Mouse (Mus musculus): ENCODE results near the gene Gal. TPM values are rescaled to one million over a fixed set of nuclear protein-coding genes. Genes with fewer than 3 reads are reported as not detected.

The Gal gene
- total and polyA plus RNA-seq, 3 experiments: not detected

DNA sequence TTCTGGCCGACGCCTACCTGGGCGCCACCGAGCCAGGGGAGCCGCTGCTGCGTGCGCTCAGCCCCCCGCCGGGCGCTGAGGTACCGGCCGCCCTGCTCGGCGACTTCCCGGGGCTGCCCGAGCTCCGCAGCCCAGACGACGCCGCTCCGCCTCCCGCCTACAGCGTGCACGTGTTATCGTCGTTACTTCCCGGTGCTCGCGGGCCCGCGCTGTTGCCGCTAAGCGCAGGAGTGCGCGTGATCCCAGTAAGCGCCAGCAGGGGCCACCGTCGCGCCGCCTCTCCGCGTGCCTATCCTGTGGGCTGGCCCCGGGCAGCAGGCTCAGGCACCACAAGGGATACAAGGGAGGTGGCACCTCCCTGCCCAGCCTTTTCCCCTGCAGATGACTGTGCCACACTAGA lies 25.3 kb downstream of the Gal start:
- Histone ChIP-seq H3K27me3 (replicated peaks) (peaks cover 3% of the 10 kb centered on the region), H3K4me2 (ENCODE audit: insufficient read depth, low read depth, poor library complexity, severe bottlenecking) (peak overlapping the region; percentile 24; the same call in 1 of the 2 replicates), H3K4me1 (ENCODE audit: control insufficient read depth in 1 of 2, insufficient read depth in 2 of 2) (peaks cover 3% of the 10 kb centered on the region in 2 experiments; a peak in 1 of 4 replicates), H3K79me2 (replicated peaks; ENCODE audit: control insufficient read depth, extremely low read depth, insufficient read depth, poor library complexity, severe bottlenecking) (no peaks in the 10 kb centered on the region), H3K9ac (ENCODE audit: insufficient read depth, low read depth) (no peak overlapping the region), H3K4me3 (replicated peaks in 1 of 3; ENCODE audit: low read depth in 2 of 3, low read length in 2 of 3, poor library complexity in 1 of 3) (peak overlapping the region in 2 of 3 experiments; percentile 16 to 47), H3K9me3 (replicated peaks; ENCODE audit: low read length) (peaks cover 6% of the 10 kb centered on the region), H3K36me3 (replicated peaks in 1 of 2; ENCODE audit: control insufficient read depth in 1 of 2, insufficient read depth in 1 of 2, low read length in 1 of 2) (no peaks in the 10 kb centered on the region), H3K27ac (ENCODE audit: insufficient read depth, low read depth) (no peak overlapping the region)
- dilution Hi-C loops (cut with MboI; ENCODE audit: extremely low pct_ligation_motif_present, extremely low pct_unique_long_range_greater_than_20kb, low sequenced_read_pairs): no loop called here
- peak; percentile 76 for DNase-seq (ENCODE audit: extremely low read depth)
- in situ Hi-C loops (cut with MboI; ENCODE audit: low pct_ligation_motif_present, low pct_unique_long_range_greater_than_20kb, low sequenced_read_pairs): no loop called here
- TF ChIP-seq E2F4 (IDR thresholded peaks at IDR 0.05; ENCODE audit: insufficient replicate concordance, low read depth, low read length): no peak
- peak; percentile 82 for TF ChIP-seq BHLHE40 (IDR thresholded peaks at IDR 0.05; ENCODE audit: low read depth, low read length)
- peak in 1 of 2 experiments; percentile 70; a peak in 2 of 4 replicates for TF ChIP-seq CTCF (conservative IDR thresholded peaks at IDR 0.05 in 1 of 2, IDR thresholded peaks at IDR 0.05 in 1 of 2; ENCODE audit: low read depth in 2 of 2, low read length in 2 of 2)
- peak; percentile 48 for TF ChIP-seq SMC3 (IDR thresholded peaks at IDR 0.05; ENCODE audit: low read depth, low read length)
- peak; percentile 91 for TF ChIP-seq MAX (IDR thresholded peaks at IDR 0.05; ENCODE audit: low read length)
- peak; percentile 62 for TF ChIP-seq RAD21 (IDR thresholded peaks at IDR 0.05; ENCODE audit: low read depth, low read length)
- TF ChIP-seq MAFK (IDR thresholded peaks at IDR 0.05; ENCODE audit: insufficient replicate concordance, low read length): no peak
- TF ChIP-seq RCOR1 (conservative IDR thresholded peaks at IDR 0.05; ENCODE audit: low read depth, low read length): no peak
- TF ChIP-seq MXI1 (IDR thresholded peaks at IDR 0.05; ENCODE audit: low read depth, low read length): peak; percentile 31; the same call in 1 of the 2 replicates

DNA sequence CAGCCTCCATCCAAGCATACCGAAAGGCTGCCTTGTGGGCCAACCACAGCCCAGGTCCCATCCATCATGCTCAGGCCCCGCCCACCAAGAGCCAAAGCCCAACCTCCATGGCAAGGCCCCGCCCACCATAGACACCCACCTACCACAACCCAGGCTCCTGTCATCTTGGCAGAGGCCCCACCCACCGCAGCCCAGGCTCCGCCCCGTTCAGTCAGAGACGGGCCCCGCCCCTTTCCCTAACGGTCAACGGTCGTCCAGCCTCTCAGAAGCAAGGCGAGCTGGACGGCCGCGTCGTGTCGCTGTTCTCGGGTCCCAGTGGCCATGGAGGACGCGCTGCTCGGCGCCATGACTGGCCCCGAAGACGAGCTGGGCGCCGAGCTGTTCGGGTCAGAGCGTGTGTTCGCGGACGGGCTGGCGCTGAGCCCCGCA lies 25.7 kb downstream of the Gal start, which contains the start of gene Tesmin:
Gene Tesmin, plus strand, starts transcription at position 229 of the 429 bp plus-strand sequence.
- Histone ChIP-seq H3K4me1 (ENCODE audit: control insufficient read depth in 1 of 2, insufficient read depth in 2 of 2) (peaks cover 3% of the 10 kb centered on the region in 2 experiments; a peak in 1 of 4 replicates), H3K36me3 (replicated peaks in 1 of 2; ENCODE audit: control insufficient read depth in 1 of 2, insufficient read depth in 1 of 2, low read length in 1 of 2) (no peaks in the 10 kb centered on the region), H3K27me3 (replicated peaks) (peaks cover 3% of the 10 kb centered on the region), H3K27ac (ENCODE audit: insufficient read depth, low read depth) (no peak within 1 kb of the TSS), H3K9me3 (replicated peaks; ENCODE audit: low read length) (peaks cover 6% of the 10 kb centered on the region), H3K9ac (ENCODE audit: insufficient read depth, low read depth) (no peak within 1 kb of the TSS), H3K79me2 (replicated peaks; ENCODE audit: control insufficient read depth, extremely low read depth, insufficient read depth, poor library complexity, severe bottlenecking) (no peaks in the 10 kb centered on the region), H3K4me3 (replicated peaks in 1 of 3; ENCODE audit: low read depth in 2 of 3, low read length in 2 of 3, poor library complexity in 1 of 3) (peak within 1 kb of the TSS in 2 of 3 experiments; percentile 16 to 47), H3K4me2 (ENCODE audit: insufficient read depth, low read depth, poor library complexity, severe bottlenecking) (peak within 1 kb of the TSS; percentile 24; the same call in 1 of the 2 replicates)
- TF ChIP-seq MAZ (IDR thresholded peaks at IDR 0.05; ENCODE audit: low read depth, low read length): no peak
- no peak for TF ChIP-seq TCF12 (IDR thresholded peaks at IDR 0.05; ENCODE audit: low read depth, low read length)
- no peak for TF ChIP-seq RAD21 (IDR thresholded peaks at IDR 0.05; ENCODE audit: low read depth, low read length)
- TF ChIP-seq JUND (conservative IDR thresholded peaks at IDR 0.05; ENCODE audit: low read depth, low read length): no peak
- TF ChIP-seq EP300 (IDR thresholded peaks at IDR 0.05; ENCODE audit: low read length): no peak
- dilution Hi-C loops (cut with MboI; ENCODE audit: extremely low pct_ligation_motif_present, extremely low pct_unique_long_range_greater_than_20kb, low sequenced_read_pairs) (no loop called here), in situ Hi-C loops (cut with MboI; ENCODE audit: low pct_ligation_motif_present, low pct_unique_long_range_greater_than_20kb, low sequenced_read_pairs) (no loop called here)
- DNase-seq (ENCODE audit: extremely low read depth): peak; percentile 87

- Histone ChIP-seq H3K4me1 (ENCODE audit: control insufficient read depth in 1 of 2, insufficient read depth in 2 of 2) (peaks cover 3% of the 10 kb centered on the region in 2 experiments; a peak in 1 of 4 replicates), H3K4me2 (ENCODE audit: insufficient read depth, low read depth, poor library complexity, severe bottlenecking) (no peak overlapping the region), H3K27ac (ENCODE audit: insufficient read depth, low read depth) (no peak overlapping the region), H3K36me3 (replicated peaks in 1 of 2; ENCODE audit: control insufficient read depth in 1 of 2, insufficient read depth in 1 of 2, low read length in 1 of 2) (no peaks in the 10 kb centered on the region), H3K79me2 (replicated peaks; ENCODE audit: control insufficient read depth, extremely low read depth, insufficient read depth, poor library complexity, severe bottlenecking) (no peaks in the 10 kb centered on the region), H3K27me3 (replicated peaks) (peaks cover 3% of the 10 kb centered on the region), H3K9me3 (replicated peaks; ENCODE audit: low read length) (peaks cover 6% of the 10 kb centered on the region), H3K4me3 (replicated peaks in 1 of 3; ENCODE audit: low read depth in 2 of 3, low read length in 2 of 3, poor library complexity in 1 of 3) (no peak overlapping the region), H3K9ac (ENCODE audit: insufficient read depth, low read depth) (no peak overlapping the region)
- DNase-seq (ENCODE audit: extremely low read depth): no peak
- in situ Hi-C loops (cut with MboI; ENCODE audit: low pct_ligation_motif_present, low pct_unique_long_range_greater_than_20kb, low sequenced_read_pairs): no loop called here
- dilution Hi-C loops (cut with MboI; ENCODE audit: extremely low pct_ligation_motif_present, extremely low pct_unique_long_range_greater_than_20kb, low sequenced_read_pairs): no loop called here
- no peak for TF ChIP-seq RAD21 (IDR thresholded peaks at IDR 0.05; ENCODE audit: low read depth, low read length)
- TF ChIP-seq BHLHE40 (IDR thresholded peaks at IDR 0.05; ENCODE audit: low read depth, low read length): no peak
- no peak for TF ChIP-seq GABPA (IDR thresholded peaks at IDR 0.05; ENCODE audit: insufficient replicate concordance, low read depth, low read length)
- no peak for TF ChIP-seq ELF1 (IDR thresholded peaks at IDR 0.05; ENCODE audit: low read depth, low read length)
- no peak for TF ChIP-seq ZNF384 (IDR thresholded peaks at IDR 0.05; ENCODE audit: low read depth, low read length)
- no peak for TF ChIP-seq CHD1 (IDR thresholded peaks at IDR 0.05; ENCODE audit: low read depth, low read length)
- TF ChIP-seq TBP (conservative IDR thresholded peaks at IDR 0.05; ENCODE audit: low read depth, low read length): no peak
- no peak for TF ChIP-seq PAX5 (IDR thresholded peaks at IDR 0.05; ENCODE audit: low read length)
- TF ChIP-seq POLR2A (IDR thresholded peaks at IDR 0.05; ENCODE audit: low read depth, low read length): no peak
- TF ChIP-seq ZMIZ1 (IDR thresholded peaks at IDR 0.05; ENCODE audit: low read depth, low read length): no peak
- no peak for TF ChIP-seq MAZ (IDR thresholded peaks at IDR 0.05; ENCODE audit: low read depth, low read length)
- no peak for TF ChIP-seq HCFC1 (IDR thresholded peaks at IDR 0.05; ENCODE audit: low read depth, low read length)
- no peak for TF ChIP-seq USF1 (IDR thresholded peaks at IDR 0.05; ENCODE audit: low read depth, low read length)
- no peak for TF ChIP-seq MXI1 (IDR thresholded peaks at IDR 0.05; ENCODE audit: low read depth, low read length)
- TF ChIP-seq TCF12 (IDR thresholded peaks at IDR 0.05; ENCODE audit: low read depth, low read length): no peak
- TF ChIP-seq MYC (IDR thresholded peaks at IDR 0.05; ENCODE audit: low read depth, low read length): no peak
- no peak for TF ChIP-seq KAT2A (IDR thresholded peaks at IDR 0.05; ENCODE audit: insufficient replicate concordance, low read length)
- no peak for TF ChIP-seq POLR2AphosphoS2 (IDR thresholded peaks at IDR 0.05; ENCODE audit: low read depth, low read length)
These were observed 26.3 kb downstream of the Gal start for GRCm38 (mm10) chr19:3388061-3388460.

Data from CH12.LX (cell line).